Mouse (Mus musculus) stomach, embryonic 16.5 days (tissue): ENCODE measurements at regions not wholly inside any gene's neighbourhood (a gene's known extent, or its start where the extent isn't known, plus 50 kb on each side); places are given as distances from the start of the nearest gene placed in this dataset.

Source experiments
- ATAC-seq: fragments of 200-750 bp; cut with Nextera tagmentation; 2 replicates; pipeline ENCODE4 v1.8.0; 2017; ENCODE audit warnings: moderate number of reproducible peaks, moderate TSS enrichment; ENCODE audit not compliant: insufficient read depth, low FRiP score
- H3K27ac ChIP-seq: fragments of 300-500 bp; sonication (generic); 2 replicates; pipeline ENCODE4 v1.5.1; 2014; ENCODE audit warnings: low read length
- H3K27me3 ChIP-seq: fragments of 300-500 bp; sonication (generic); 2 replicates; pipeline ENCODE4 v1.6.1; 2014; ENCODE audit warnings: low read length, control low read depth, mixed read lengths; ENCODE audit not compliant: control insufficient read depth, insufficient read depth
- H3K36me3 ChIP-seq: fragments of 300-500 bp; sonication (generic); 2 replicates; pipeline ENCODE4 v1.6.1; 2014; ENCODE audit warnings: low read length; ENCODE audit not compliant: control insufficient read depth, insufficient read depth
- H3K4me1 ChIP-seq: fragments of 300-500 bp; sonication (generic); 2 replicates; pipeline ENCODE4 v1.6.1; 2014; ENCODE audit warnings: low read length, control low read depth, mixed read lengths; ENCODE audit not compliant: control insufficient read depth, insufficient read depth
- H3K4me2 ChIP-seq: fragments of 300-500 bp; sonication (generic); 2 replicates; pipeline ENCODE4 v1.6.1; 2014; ENCODE audit warnings: low read depth, low read length, mixed read lengths
- H3K4me3 ChIP-seq: fragments of 300-500 bp; sonication (generic); replicated peaks from 2 replicates; pipeline ENCODE4 v1.5.1; 2014; ENCODE audit warnings: mild to moderate bottlenecking, low read length
- H3K9ac ChIP-seq: fragments of 300-500 bp; sonication (generic); 2 replicates; pipeline ENCODE4 v1.6.1; 2014; ENCODE audit warnings: low read length
- H3K9me3 ChIP-seq: fragments of 300-500 bp; sonication (generic); replicated peaks from 2 replicates; pipeline ENCODE4 v1.6.1; 2016; ENCODE audit warnings: low read length, control low read depth; ENCODE audit not compliant: control insufficient read depth
- WGBS: fragments of 180-500 bp; shearing (Covaris S2); extraction: QIAGEN DNeasy Blood & Tissue Kit; methylation state at CpG from one replicate; pipeline ENCODE4 v1.1.7; 2014; 5-methylcytosine and 5-hydroxymethylcytosine counted together

- 74% methylated on average over 5 of the region's 5 CpGs for WGBS
These were observed 173.1 kb downstream of the Sox4 start for GRCm38 (mm10) chr13:28780462-28780861.

DNA sequence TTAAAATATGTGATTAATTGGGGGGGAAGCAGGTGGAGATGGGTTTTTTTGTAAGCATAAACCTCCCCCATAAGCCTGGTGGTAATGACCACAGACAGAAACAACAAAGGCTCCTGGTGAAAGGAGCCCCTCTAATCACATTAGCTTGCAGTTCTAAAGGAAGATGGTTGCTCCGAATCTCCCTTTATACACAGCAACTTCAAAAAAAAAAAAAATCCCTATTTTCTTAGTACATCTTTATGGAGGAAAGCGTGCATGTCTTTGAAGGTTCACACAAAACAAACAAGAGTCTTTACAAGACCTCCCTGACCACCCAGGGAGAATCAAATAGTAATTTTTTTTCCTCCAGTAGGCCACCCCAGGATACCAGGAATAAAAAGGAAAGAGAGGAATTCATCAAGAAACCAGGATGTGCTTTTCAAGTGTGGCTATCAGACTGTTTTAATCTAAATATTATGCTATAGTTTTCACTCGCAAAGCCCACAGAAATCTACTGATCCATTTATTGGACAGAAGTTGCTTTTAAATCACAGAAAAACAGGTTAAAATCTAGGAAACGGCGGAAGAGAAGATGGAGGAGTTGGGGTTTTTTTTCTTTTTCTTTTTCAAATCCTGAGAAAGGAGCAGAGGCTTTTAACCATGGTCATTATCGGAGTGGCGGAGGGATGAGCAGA is 178.2 kb downstream of the Sox4 start:
- no peak overlapping the region for H3K4me3 ChIP-seq
- H3K4me1 ChIP-seq = peaks cover 3% of the 10 kb centered on the region; the same call in 1 of the 2 replicates
- H3K4me2 ChIP-seq = no peak overlapping the region
- H3K27ac ChIP-seq = no peak overlapping the region
- H3K9me3 ChIP-seq = no peaks in the 10 kb centered on the region
- no peaks in the 10 kb centered on the region for H3K36me3 ChIP-seq
- no peak for ATAC-seq
- H3K9ac ChIP-seq = no peak overlapping the region
- no peaks in the 10 kb centered on the region for H3K27me3 ChIP-seq
- 56% methylated on average over 7 of the region's 7 CpGs for WGBS

More at GRCm38 (mm10) chr13:28780462-28780861, 173.1 kb downstream of the Sox4 start:
- no peak overlapping the region for H3K27ac ChIP-seq
- no peaks in the 10 kb centered on the region for H3K36me3 ChIP-seq
- H3K4me2 ChIP-seq = no peak overlapping the region
- H3K4me3 ChIP-seq = no peak overlapping the region
- no peak for ATAC-seq
- peaks cover 7% of the 10 kb centered on the region for H3K4me1 ChIP-seq
- no peak overlapping the region for H3K9ac ChIP-seq
- H3K27me3 ChIP-seq = no peaks in the 10 kb centered on the region
- no peaks in the 10 kb centered on the region for H3K9me3 ChIP-seq

GRCm38 (mm10) chr13:28774649-28775048 is 178.9 kb downstream of the Sox4 start:
- Histone ChIP-seq H3K4me2 (no peak overlapping the region), H3K9ac (no peak overlapping the region), H3K4me3 (no peak overlapping the region), H3K9me3 (no peaks in the 10 kb centered on the region), H3K27ac (no peak overlapping the region), H3K4me1 (peaks cover 8% of the 10 kb centered on the region), H3K27me3 (no peaks in the 10 kb centered on the region), H3K36me3 (no peaks in the 10 kb centered on the region)
- 75% methylated on average over 7 of the region's 7 CpGs for WGBS
- no peak for ATAC-seq

- no peak overlapping the region for H3K4me3 ChIP-seq
- no peak overlapping the region for H3K4me2 ChIP-seq
- no peaks in the 10 kb centered on the region for H3K27me3 ChIP-seq
- no peak overlapping the region for H3K27ac ChIP-seq
- peaks cover 16% of the 10 kb centered on the region for H3K4me1 ChIP-seq
- no peaks in the 10 kb centered on the region for H3K36me3 ChIP-seq
- ATAC-seq = no peak
- H3K9ac ChIP-seq = no peak overlapping the region
- H3K9me3 ChIP-seq = no peaks in the 10 kb centered on the region
- 73% methylated on average over 2 of the region's 2 CpGs for WGBS
These were observed 180.0 kb downstream of the Sox4 start for GRCm38 (mm10) chr13:28773466-28773865.

DNA sequence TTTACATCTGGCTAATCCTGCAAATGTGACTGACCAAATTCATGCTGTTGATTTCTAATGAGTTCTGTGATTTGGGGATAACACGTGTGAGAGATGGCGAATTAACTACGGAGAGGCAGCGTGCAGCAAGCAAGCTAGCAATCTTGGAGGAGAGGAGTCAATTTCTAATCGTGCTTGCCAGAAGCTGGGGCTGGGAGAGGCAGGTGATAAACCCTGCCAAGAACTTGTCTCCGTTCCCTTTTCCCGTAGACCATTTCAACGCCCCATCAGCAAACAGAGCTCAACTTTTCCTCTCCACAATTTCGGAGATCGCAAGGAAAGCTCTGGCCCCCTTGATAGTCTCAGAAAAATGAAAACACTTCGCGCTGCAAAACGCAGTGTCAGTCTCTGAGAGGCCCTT is 183.0 kb downstream of the Sox4 start:
- 17% methylated on average over 13 of the region's 13 CpGs for WGBS
- Histone ChIP-seq H3K4me1 (peaks cover 14% of the 10 kb centered on the region), H3K9ac (0 out of 2 replicates have a peak overlapping the region, but pooled peaks have one; percentile 15), H3K4me3 (no peak overlapping the region), H3K36me3 (no peaks in the 10 kb centered on the region), H3K27ac (peak overlapping the region; percentile 6; the same call in 1 of the 2 replicates), H3K9me3 (no peaks in the 10 kb centered on the region), H3K27me3 (no peaks in the 10 kb centered on the region), H3K4me2 (0 out of 2 replicates have a peak overlapping the region, but pooled peaks have one; percentile 1)
- ATAC-seq = no peak; the same call in 1 of the 2 replicates

GRCm38 (mm10) chr13:28770018-28770417 is 183.5 kb downstream of the Sox4 start:
- Histone ChIP-seq H3K9me3 (no peaks in the 10 kb centered on the region), H3K4me3 (no peak overlapping the region), H3K4me2 (no peak overlapping the region), H3K9ac (no peak overlapping the region), H3K27ac (peak overlapping the region; percentile 67; the same call in 1 of the 2 replicates), H3K4me1 (peaks cover 13% of the 10 kb centered on the region), H3K36me3 (no peaks in the 10 kb centered on the region), H3K27me3 (no peaks in the 10 kb centered on the region)
- ATAC-seq = no peak
- WGBS = 58% methylated on average over 4 of the region's 4 CpGs

- Histone ChIP-seq H3K4me1 (peaks cover 13% of the 10 kb centered on the region), H3K27me3 (no peaks in the 10 kb centered on the region), H3K4me3 (no peak overlapping the region), H3K4me2 (no peak overlapping the region), H3K9me3 (no peaks in the 10 kb centered on the region), H3K36me3 (no peaks in the 10 kb centered on the region), H3K27ac (peak overlapping the region; percentile 19; the same call in 1 of the 2 replicates), H3K9ac (no peak overlapping the region)
- no peak for ATAC-seq
- 50% methylated on average over 14 of the region's 14 CpGs for WGBS
These were observed 184.6 kb downstream of the Sox4 start for GRCm38 (mm10) chr13:28768717-28769426.

DNA sequence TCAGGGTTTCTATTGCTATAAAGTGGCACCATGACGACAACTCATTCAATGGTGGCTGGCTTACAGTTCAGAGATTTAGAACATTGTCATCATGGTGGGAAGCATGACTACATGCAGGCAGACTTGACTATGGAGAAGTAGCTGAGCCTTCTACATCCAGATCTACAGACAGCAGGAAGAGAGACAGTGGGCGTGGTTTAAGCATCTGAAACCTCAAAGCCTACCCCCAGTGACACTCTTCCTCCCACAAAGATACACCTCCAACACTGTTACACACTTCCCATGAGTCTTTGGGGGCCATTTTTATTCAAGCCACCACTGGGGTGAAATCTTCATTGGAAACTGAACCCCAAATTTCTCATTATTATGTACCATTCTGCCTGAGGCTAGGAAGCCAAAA is 191.0 kb downstream of the Sox4 start:
- Histone ChIP-seq H3K4me1 (peaks cover 13% of the 10 kb centered on the region; the same call in 1 of the 2 replicates), H3K9ac (no peak overlapping the region), H3K27me3 (no peaks in the 10 kb centered on the region), H3K36me3 (no peaks in the 10 kb centered on the region), H3K9me3 (no peaks in the 10 kb centered on the region), H3K4me3 (no peak overlapping the region), H3K27ac (no peak overlapping the region), H3K4me2 (no peak overlapping the region)
- WGBS = 84% methylated on average over 2 of the region's 2 CpGs
- ATAC-seq = no peak

- ATAC-seq = no peak
- no peaks in the 10 kb centered on the region for H3K36me3 ChIP-seq
These were observed 194.5 kb downstream of the Sox4 start for GRCm38 (mm10) chr13:28759026-28759425.

More at GRCm38 (mm10) chr13:28759026-28759425, 194.5 kb downstream of the Sox4 start:
- H3K27ac ChIP-seq = peak overlapping the region; percentile 64
- H3K4me2 ChIP-seq = no peak overlapping the region
- WGBS = 26% methylated on average over 3 of the region's 3 CpGs
- H3K27me3 ChIP-seq = no peaks in the 10 kb centered on the region
- peaks cover 23% of the 10 kb centered on the region for H3K4me1 ChIP-seq
- no peak overlapping the region for H3K9ac ChIP-seq
- H3K9me3 ChIP-seq = no peaks in the 10 kb centered on the region
- H3K4me3 ChIP-seq = no peak overlapping the region
